Mouse (Mus musculus) testis, adult 2 months (tissue): ENCODE results near the gene Gapdh.

Experiments used
- CTCF ChIP-seq: fragments of 200-500 bp; IDR thresholded peaks from 2 replicates; pipeline ENCODE4 v1.5.1; 2012; ENCODE audit warnings: low read depth, mild to moderate bottlenecking, inconsistent platforms, low read length, moderate library complexity; ENCODE audit not compliant: control insufficient read depth, insufficient read depth, insufficient replicate concordance
- POLR2A ChIP-seq: fragments of 200-500 bp; IDR thresholded peaks from 2 replicates; pipeline ENCODE4 v1.6.1; 2012; ENCODE audit warnings: low read depth, mild to moderate bottlenecking, inconsistent platforms, low read length, moderate library complexity; ENCODE audit not compliant: control insufficient read depth

GRCm38 (mm10) chr6:125153682-125154081 is 12.6 kb downstream of the Gapdh start:
- no peak for TF ChIP-seq CTCF
- no peak for TF ChIP-seq POLR2A
